Mouse (Mus musculus): ENCODE data around the gene Sin3a. TPM values are rescaled to one million over a fixed set of nuclear protein-coding genes. Genes with fewer than 3 reads are reported as not detected.

The Sin3a gene
- polyA plus RNA-seq (2016; fragmentation: Nextera tagmentation; extraction: Ambion mirVana): 60.5 and 62.5 TPM in 2 replicates

DNA sequence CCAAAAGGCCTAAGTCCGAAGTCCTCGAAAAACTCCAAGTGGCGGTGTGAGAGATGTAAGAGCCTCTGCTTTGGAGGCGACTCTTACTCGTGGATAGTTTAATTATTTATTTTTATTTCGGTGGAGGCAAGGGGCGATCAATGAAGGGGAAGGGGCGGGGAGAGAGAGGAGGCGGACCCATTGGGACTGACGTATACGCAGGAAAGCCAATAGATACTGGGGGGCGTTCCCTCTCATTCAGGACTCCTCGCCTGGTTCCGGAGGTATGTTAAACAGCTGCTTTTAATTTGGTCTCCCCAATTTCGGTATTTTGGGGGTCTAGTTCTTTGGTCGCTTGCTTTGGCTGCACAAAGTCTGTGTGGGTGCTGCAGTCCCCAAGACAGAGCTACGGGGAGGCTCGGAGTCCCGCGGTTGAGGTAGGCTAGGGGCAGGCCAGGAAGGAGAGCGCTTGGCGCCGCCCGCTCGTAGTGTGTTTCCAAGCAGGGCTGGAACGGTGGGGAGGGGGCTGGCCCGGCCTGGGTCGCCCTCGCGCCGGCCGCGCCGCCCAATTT is at the start of gene Sin3a:
Gene Sin3a (plus strand): TSS at position 240 of the 551 bp plus-strand sequence.
- H3K27me3 ChIP-seq (ENCODE audit: low read depth, poor library complexity, severe bottlenecking): no peaks in the 10 kb centered on the region
- H3K36me3 ChIP-seq: 0 out of 2 replicates have a peak, but pooled peaks cover 2% of the 10 kb centered on the region
- H3K9me3 ChIP-seq (replicated peaks): no peaks in the 10 kb centered on the region
- DNase-seq (ENCODE audit: low spot score): peak; percentile 81
- peak within 1 kb of the TSS; percentile 94 for H3K4me3 ChIP-seq
- WGBS: under 1% methylated on average over 34 of the region's 34 CpGs
- H3K4me1 ChIP-seq: peaks cover 27% of the 10 kb centered on the region
- H3K27ac ChIP-seq: peak within 1 kb of the TSS; percentile 91

DNA sequence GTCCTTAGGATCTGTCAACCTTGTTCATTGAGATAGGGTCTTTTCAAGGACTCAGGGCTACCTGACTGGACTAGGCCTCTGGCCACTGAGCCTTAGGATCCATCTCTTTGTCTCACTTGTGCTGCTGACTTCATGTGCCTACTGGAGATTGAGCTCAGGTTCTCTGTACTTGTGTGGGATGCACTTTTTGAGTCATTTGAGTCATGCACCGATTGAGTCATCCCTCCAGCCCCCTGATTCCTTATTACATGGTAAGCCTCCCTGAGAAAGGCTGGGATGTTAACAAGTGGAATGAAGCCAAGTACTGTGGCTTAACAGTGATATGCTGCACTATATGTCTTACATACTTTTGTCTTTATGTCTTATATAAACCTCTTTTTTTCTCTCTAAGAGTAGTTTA is 40.1 kb upstream of the Sin3a start:
- 93% methylated on average over 1 of the region's 1 CpGs for WGBS
- Histone ChIP-seq H3K9me3 (replicated peaks) (no peaks in the 10 kb centered on the region), H3K36me3 (peaks cover 90% of the 10 kb centered on the region), H3K27me3 (ENCODE audit: low read depth, poor library complexity, severe bottlenecking) (no peaks in the 10 kb centered on the region), H3K4me1 (no peaks in the 10 kb centered on the region), H3K27ac (no peak overlapping the region), H3K4me3 (no peak overlapping the region)
- no peak for DNase-seq (ENCODE audit: low spot score)

DNA sequence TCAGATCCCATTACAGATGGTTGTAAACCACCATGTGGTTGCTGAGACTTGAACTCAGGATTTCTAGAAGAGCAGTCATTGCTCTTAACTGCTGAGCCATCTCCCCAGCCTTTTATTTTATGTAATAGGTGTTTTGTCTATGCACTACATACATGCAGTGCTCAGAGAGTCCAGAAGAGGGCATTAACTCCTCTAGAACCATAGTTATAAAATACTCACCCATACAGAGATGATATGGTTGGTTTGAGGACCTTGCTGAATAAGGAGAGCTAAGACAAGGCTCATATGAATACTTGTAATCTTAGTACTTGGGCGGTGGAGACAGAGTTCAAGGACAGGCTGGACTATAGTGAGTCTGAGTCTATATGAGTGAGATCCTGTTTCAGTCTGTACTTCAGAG is 15.6 kb upstream of the Sin3a start:
- Histone ChIP-seq H3K36me3 (peaks cover 85% of the 10 kb centered on the region), H3K27me3 (ENCODE audit: low read depth, poor library complexity, severe bottlenecking) (no peaks in the 10 kb centered on the region), H3K4me3 (no peak overlapping the region), H3K9me3 (replicated peaks) (no peaks in the 10 kb centered on the region), H3K27ac (no peak overlapping the region), H3K4me1 (no peaks in the 10 kb centered on the region)
- WGBS: 93% methylated on average over 1 of the region's 1 CpGs
- DNase-seq (ENCODE audit: low spot score): no peak

DNA sequence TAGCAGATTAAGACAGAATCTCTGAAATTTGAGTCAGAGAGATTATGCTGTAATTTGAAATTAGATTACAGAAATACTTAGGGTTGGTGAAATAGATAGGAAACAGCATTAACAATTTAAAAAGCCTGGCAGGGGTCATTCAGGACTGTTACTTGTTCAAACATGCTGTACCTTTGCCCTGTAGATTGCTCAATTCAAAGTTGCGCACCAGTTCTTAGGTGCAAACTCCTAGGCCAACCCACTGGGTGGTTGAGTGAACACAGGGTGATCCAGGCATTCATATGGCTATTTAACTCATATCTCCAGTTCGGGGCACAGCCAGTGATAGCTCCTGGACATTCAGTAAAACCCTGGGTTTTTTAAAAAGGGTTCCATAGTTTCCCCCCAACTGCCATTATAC is 7.7 kb upstream of the Sin3a start:
- H3K4me3 ChIP-seq: no peak overlapping the region
- H3K9me3 ChIP-seq (replicated peaks): no peaks in the 10 kb centered on the region
- WGBS: 92% methylated on average over 2 of the region's 2 CpGs
- H3K36me3 ChIP-seq: peaks cover 60% of the 10 kb centered on the region
- no peaks in the 10 kb centered on the region for H3K4me1 ChIP-seq
- no peak overlapping the region for H3K27ac ChIP-seq
- DNase-seq (ENCODE audit: low spot score): no peak
- H3K27me3 ChIP-seq (ENCODE audit: low read depth, poor library complexity, severe bottlenecking): no peaks in the 10 kb centered on the region

DNA sequence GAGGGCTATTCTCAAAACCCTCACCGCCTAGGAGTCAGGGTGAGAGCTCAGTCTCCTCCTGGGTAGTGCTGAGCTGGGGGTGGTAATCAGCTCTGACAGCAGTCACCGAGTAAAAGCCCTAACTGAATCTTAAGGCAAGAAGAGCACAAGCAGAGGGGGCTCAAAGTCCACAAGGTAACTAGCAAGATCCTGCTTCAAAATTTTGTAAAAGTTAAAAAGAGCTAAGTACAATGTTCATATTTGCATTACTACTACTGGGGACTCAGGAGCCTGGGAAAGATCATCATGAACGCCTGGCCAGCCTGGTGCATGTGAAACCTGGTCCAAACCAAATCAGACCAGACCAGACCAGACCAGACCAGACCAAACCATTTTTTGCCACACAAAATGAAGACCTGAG is 3.6 kb upstream of the Sin3a start:
- peaks cover 25% of the 10 kb centered on the region for H3K36me3 ChIP-seq
- no peaks in the 10 kb centered on the region for H3K27me3 ChIP-seq (ENCODE audit: low read depth, poor library complexity, severe bottlenecking)
- H3K27ac ChIP-seq: no peak overlapping the region
- H3K9me3 ChIP-seq (replicated peaks): no peaks in the 10 kb centered on the region
- 74% methylated on average over 3 of the region's 3 CpGs for WGBS
- peaks cover 13% of the 10 kb centered on the region for H3K4me1 ChIP-seq
- DNase-seq (ENCODE audit: low spot score): no peak
- no peak overlapping the region for H3K4me3 ChIP-seq

DNA sequence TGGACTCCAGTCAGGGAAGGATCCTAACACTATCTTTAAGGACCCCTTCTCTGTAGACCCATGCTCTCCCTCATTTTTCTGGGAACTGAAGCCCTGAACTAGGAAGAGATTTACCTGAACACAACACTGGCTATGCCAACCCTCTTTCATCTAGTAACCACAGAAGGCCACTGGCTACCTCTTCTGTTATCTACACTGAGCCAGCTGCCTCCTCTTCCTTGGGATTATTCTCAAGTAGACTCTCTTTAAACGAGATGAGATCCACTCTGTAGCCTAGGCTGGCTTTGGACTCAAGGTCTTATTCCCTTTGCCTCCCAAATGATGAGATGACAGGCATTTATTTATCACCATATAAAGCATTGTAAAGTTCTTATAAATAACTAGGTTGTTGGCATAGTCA is 1.6 kb upstream of the Sin3a start:
- H3K4me3 ChIP-seq: 0 out of 2 replicates have a peak overlapping the region, but pooled peaks have one; percentile 94
- no peaks in the 10 kb centered on the region for H3K27me3 ChIP-seq (ENCODE audit: low read depth, poor library complexity, severe bottlenecking)
- no peak overlapping the region for H3K27ac ChIP-seq
- no peaks in the 10 kb centered on the region for H3K9me3 ChIP-seq (replicated peaks)
- peaks cover 22% of the 10 kb centered on the region for H3K4me1 ChIP-seq
- WGBS: 76% methylated on average over 1 of the region's 1 CpGs
- no peak for DNase-seq (ENCODE audit: low spot score)
- peaks cover 13% of the 10 kb centered on the region for H3K36me3 ChIP-seq

DNA sequence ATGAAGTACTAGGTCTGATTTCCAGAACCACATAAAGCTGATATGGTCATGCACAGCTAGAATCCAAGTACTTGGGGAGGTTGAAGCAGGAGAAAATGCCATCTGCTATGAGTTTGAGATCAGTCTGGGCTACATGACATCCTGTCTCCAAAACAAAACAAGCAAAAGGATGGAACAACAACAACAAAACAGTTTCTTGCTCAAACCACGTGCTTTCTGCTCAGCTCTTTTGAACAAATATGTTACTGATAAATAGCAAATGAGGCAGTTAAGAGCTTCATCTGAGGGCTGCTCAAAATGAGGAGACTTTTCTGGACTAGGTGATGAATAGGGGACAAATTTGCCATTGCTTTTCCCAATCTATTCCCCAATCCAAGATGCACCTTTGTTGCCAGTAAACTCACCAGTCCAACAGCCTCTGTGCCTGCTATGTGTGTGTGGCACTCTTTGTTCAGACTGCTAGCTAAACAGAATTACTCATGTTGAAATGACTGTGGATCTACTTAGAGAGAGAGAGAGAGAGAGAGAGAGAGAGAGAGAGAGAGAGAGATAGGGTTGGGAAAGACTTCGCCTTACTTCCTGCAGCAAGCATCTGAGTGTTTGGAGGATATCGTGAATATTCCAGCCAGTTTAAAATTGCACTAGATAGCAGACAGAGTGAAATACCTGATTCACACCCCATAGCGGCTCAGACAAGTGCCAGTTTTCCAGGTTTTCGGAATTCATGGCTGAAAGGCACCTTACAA is 867 bp upstream of the Sin3a start:
- no peak for DNase-seq (ENCODE audit: low spot score)

DNA sequence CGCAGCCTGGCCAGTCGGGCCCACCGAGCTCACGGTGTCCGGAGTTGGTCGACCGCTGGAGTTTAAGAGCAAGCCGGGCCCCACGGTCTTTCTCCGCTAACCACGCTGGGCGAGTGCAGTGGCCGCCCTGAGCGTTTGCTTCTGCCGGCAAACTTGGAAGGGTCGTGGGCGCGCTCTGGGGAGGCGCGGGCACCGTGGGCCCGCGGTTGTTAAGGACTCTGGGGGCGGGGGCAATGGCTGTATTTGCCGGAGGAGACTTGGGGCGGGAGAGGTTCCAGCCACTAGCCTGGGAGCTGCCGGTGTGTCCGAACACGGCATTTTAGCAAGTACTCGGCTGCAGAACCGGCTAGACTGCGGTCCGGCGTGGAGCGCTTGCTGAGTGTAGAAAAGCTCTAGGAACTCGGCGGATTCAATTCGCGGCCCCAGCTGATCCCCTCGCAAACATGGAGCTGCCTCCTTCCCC is 717 bp downstream of the Sin3a start:
- DNase-seq (ENCODE audit: low spot score): no peak
- Histone ChIP-seq H3K27ac (peak overlapping the region; percentile 91), H3K36me3 (0 out of 2 replicates have a peak, but pooled peaks cover 2% of the 10 kb centered on the region), H3K4me1 (peaks cover 34% of the 10 kb centered on the region), H3K4me3 (peak overlapping the region; percentile 94), H3K9me3 (replicated peaks) (no peaks in the 10 kb centered on the region), H3K27me3 (ENCODE audit: low read depth, poor library complexity, severe bottlenecking) (no peaks in the 10 kb centered on the region)
- WGBS: 0% methylated on average over 40 of the region's 40 CpGs

More for the DNA sequence above, 867 bp upstream of the Sin3a start:
- 28% methylated on average over 5 of the region's 5 CpGs for WGBS
- Histone ChIP-seq H3K4me1 (peaks cover 27% of the 10 kb centered on the region), H3K4me3 (peak overlapping the region; percentile 94), H3K27ac (peak overlapping the region; percentile 91), H3K27me3 (ENCODE audit: low read depth, poor library complexity, severe bottlenecking) (no peaks in the 10 kb centered on the region), H3K36me3 (0 out of 2 replicates have a peak, but pooled peaks cover 6% of the 10 kb centered on the region), H3K9me3 (replicated peaks) (no peaks in the 10 kb centered on the region)

DNA sequence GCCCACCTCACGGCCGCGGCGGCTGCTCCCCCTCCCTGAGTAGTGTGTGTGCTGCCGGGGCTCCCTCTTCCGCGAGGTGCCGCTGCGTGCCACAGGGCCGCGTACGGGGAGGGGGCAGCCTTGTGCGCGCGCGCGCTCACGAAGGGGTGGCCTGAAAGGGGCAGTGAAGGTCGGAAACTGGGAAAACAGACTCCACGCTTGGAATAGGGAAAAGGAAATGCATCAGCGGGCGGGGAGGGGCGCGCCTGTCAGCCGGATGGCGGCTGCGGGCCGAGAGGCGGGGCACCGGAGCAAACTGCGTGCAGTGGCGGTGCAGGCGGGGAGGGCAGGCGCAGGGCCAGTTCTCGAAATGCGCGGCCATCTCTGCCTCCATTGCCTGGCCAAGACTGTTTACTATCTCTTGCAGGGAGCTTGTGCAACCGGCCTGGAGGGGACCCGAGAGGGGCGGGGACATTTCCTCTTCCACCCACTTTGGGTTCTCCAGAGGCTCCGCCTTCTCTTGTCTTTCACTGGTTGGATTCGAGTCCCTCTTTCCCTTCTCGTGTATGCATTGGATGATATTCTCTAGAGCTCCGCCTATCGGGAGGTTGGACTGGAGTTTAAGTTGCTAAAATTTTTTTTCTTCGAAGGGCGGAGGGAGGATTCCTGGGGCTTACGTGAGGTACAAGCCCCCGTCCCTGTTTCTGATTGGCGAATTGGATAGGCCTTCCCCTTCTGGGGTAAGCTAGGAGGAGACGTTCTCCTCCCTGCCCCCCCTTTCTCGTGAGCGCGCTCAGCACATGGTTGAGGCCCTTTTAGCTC is 1.3 kb downstream of the Sin3a start:
- H3K36me3 ChIP-seq: 0 out of 2 replicates have a peak, but pooled peaks cover under 1% of the 10 kb centered on the region
- H3K27me3 ChIP-seq (ENCODE audit: low read depth, poor library complexity, severe bottlenecking): no peaks in the 10 kb centered on the region
- peak overlapping the region; percentile 94 for H3K4me3 ChIP-seq
- H3K9me3 ChIP-seq (replicated peaks): no peaks in the 10 kb centered on the region
- peak overlapping the region; percentile 91 for H3K27ac ChIP-seq
- WGBS: under 1% methylated on average over 54 of the region's 54 CpGs
- peak; percentile 93 for DNase-seq (ENCODE audit: low spot score)
- H3K4me1 ChIP-seq: peaks cover 34% of the 10 kb centered on the region

DNA sequence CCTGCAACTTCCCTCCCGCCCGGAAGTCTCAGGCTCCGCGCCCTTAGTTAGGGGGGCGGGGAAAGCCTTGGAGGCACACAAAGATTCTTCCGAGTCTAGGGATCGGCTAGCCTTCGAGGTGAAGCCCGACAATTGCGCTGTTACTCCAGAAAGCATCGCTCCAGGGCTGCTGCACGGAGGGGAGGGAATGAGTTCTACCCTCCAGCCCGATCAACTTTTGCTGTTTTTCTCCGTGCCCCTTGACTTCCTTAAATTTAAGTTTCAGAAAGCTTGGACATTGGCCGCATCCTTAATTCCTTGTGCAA is 1.9 kb downstream of the Sin3a start:
- peak overlapping the region; percentile 94 for H3K4me3 ChIP-seq
- peaks cover 34% of the 10 kb centered on the region for H3K4me1 ChIP-seq
- H3K27ac ChIP-seq: peak overlapping the region; percentile 91
- 0 out of 2 replicates have a peak, but pooled peaks cover 3% of the 10 kb centered on the region for H3K36me3 ChIP-seq
- H3K27me3 ChIP-seq (ENCODE audit: low read depth, poor library complexity, severe bottlenecking): no peaks in the 10 kb centered on the region
- no peak for DNase-seq (ENCODE audit: low spot score)
- no peaks in the 10 kb centered on the region for H3K9me3 ChIP-seq (replicated peaks)
- under 1% methylated on average over 15 of the region's 15 CpGs for WGBS

DNA sequence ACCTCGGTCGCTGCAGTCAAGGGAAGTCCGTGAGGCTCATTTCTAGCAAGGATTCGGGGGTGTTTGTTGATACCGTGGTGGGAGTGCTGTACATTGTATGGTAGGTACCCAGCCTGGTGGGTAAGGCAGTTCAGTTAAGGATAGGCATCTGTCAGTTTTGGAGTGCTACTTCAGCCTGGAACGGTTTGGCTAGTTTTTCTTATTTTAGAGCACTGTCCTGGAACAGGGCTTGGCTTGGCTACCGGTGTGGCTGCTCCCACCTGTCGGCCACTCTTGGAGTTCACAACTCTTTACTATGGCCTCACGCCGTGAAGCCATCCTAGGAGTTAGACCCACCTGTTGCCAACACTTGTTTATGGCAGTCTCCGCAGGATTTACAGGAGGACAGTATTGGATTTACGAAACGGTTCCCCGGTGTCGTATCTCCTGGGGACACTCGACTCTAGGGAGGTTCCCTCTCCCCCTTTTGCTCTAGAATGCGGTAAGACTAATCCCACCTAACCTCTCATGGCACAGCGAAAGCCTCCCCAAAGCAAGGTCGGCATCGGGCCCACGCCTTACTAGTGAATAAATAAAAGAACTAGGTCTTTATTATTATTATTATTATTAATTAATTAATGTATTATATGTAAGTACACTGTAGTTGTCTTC is 2.5 kb downstream of the Sin3a start:
- Histone ChIP-seq H3K27me3 (ENCODE audit: low read depth, poor library complexity, severe bottlenecking) (no peaks in the 10 kb centered on the region), H3K36me3 (0 out of 2 replicates have a peak, but pooled peaks cover 5% of the 10 kb centered on the region), H3K9me3 (replicated peaks) (no peaks in the 10 kb centered on the region), H3K27ac (peak overlapping the region; percentile 91), H3K4me1 (peaks cover 34% of the 10 kb centered on the region), H3K4me3 (peak overlapping the region; percentile 94)
- 8% methylated on average over 21 of the region's 21 CpGs for WGBS
- peak; percentile 49 for DNase-seq (ENCODE audit: low spot score)

DNA sequence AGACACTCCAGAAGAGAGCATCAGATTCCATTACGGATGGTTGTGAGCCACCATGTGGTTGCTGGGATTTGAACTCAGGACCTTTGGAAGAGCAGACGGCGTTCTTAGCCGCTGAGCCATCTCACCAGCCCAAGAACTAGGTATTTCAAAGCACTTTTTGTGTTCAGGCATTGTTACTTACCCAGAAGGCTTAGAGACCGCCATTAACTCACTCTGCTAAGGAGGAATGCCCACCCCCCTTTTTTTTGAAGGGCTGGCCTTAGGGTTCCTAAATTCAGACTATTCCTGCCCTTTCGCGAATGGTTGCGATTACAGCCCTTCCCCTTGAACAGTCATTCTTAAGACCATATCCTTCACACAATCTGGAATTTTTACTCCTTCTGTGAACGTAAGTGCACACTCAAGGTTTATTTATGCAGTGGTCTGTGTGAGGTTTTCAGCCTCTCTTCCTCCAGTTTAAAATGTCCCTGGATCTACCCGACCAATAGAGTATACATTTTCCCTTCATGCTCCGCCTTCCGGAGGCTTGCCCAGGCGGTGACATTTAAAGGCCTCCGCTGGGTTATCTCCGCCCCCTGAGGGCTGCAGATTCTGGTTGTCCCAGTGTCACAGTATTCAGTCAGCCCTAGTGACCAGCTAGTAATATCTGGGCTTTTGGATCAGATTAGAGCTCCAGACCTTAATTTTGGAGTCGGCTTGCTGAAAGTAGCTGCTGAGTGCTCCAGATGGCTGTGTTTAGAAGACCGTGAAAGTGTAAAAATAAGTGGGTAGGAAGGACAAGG is 3.2 kb downstream of the Sin3a start:
- DNase-seq (ENCODE audit: low spot score): peak; percentile 58
- WGBS: 9% methylated on average over 17 of the region's 17 CpGs
- H3K27me3 ChIP-seq (ENCODE audit: low read depth, poor library complexity, severe bottlenecking): no peaks in the 10 kb centered on the region
- peaks cover 7% of the 10 kb centered on the region; the same call in 1 of the 2 replicates for H3K36me3 ChIP-seq
- peaks cover 34% of the 10 kb centered on the region for H3K4me1 ChIP-seq
- peak overlapping the region; percentile 94 for H3K4me3 ChIP-seq
- H3K9me3 ChIP-seq (replicated peaks): no peaks in the 10 kb centered on the region
- H3K27ac ChIP-seq: peak overlapping the region; percentile 95
